Mouse (Mus musculus) spleen, embryonic (tissue): ENCODE results near the gene Adora3.

ENCODE experiments used
- CTCF ChIA-PET: fragments of 350-600 bp; sonication (Branson Sonifier 250); formaldehyde crosslinking; loops from one replicate; lab custom pipeline; 2022; lab: Charles Lee

The Adora3 gene

DNA sequence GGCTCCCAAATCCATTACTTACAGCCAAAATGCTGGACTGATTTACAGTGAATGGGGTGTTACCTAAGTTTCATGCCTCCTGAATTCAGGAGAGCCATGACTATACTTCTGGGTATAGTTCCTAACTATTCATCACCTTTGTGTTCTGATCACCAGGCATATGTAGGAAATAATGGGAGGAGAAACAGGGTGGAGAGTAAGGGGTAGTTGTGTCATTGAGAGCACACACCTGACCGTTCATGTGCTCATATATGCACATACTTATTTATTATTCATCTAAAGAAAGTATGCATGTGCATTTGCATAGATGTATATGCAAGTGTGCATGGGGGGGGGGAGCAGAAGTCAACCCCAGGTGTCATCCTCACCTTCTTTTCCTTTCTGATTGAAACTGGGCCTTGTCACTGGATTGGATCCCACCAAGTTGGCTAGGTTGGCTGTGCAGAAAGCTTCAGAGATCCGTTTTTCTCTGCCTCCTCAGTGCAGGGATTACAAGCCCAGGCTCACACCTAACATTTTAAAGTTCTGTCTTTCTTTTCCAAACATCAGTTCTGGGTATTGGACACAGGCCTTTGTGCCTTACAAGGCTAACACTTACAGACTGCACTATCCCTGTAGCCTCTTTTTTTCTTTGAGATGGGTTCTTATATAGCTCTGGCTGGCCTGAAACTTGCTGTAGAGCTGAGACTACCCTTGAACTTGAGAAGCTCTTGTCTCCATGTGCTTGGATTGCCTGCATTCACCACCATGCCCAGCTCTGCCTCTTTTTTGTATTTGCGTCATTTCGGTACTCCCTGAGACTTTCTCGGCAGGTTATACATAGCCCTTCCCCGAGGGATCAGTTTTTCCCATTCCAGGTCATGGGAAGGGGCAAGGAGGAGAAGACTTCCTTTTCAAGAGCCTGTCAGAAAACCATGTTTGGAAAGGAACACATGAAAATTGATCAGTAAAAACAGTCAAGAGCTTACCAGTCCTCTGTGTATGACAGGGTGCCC lies 3.1 kb downstream of the Adora3 start:
- CTCF ChIA-PET: no interaction called here

- CTCF ChIA-PET: no interaction called here
Measured at GRCm38 (mm10) chr3:105876022-105876421, 5.4 kb downstream of the Adora3 start.

- CTCF ChIA-PET: no interaction called here
Measured at GRCm38 (mm10) chr3:105877252-105877803, 6.7 kb downstream of the Adora3 start.

GRCm38 (mm10) chr3:105877919-105878318 lies 7.3 kb downstream of the Adora3 start:
- CTCF ChIA-PET: interaction anchor here (0.6 kb wide), 1 partner anchor 11 kb away, joined by 4 read pairs; no protein-coding TSS in a partner anchor

GRCm38 (mm10) chr3:105878751-105879150 lies 8.1 kb downstream of the Adora3 start:
- CTCF ChIA-PET: no interaction called here

GRCm38 (mm10) chr3:105880419-105880818 lies 9.8 kb downstream of the Adora3 start:
- CTCF ChIA-PET: no interaction called here

GRCm38 (mm10) chr3:105882105-105882504 lies 11.4 kb downstream of the Adora3 start:
- CTCF ChIA-PET: no interaction called here

DNA sequence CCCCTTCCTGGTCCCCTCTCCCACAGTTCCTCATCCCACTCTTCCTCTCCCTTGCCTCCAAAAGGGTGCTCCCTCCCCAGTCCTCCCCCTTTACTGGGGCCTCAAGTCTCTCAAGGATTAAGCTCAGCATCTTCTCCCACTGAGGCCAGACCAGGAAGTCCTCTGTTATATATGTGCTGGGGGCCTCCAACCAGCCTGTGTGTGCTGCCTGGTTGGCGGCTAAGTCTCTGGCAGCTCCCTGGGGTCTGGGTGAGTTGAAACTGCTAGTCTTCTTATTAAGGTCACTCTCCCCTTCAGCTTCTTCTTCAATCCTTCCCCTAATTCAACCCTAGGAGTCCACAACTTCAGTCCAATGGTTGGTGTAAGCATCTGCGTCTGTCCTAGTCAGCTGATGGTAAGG lies 12.5 kb downstream of the Adora3 start:
- CTCF ChIA-PET: interaction anchor here (1.0 kb wide), 1 partner anchor 75 kb away, joined by 3 read pairs; no protein-coding TSS in a partner anchor

DNA sequence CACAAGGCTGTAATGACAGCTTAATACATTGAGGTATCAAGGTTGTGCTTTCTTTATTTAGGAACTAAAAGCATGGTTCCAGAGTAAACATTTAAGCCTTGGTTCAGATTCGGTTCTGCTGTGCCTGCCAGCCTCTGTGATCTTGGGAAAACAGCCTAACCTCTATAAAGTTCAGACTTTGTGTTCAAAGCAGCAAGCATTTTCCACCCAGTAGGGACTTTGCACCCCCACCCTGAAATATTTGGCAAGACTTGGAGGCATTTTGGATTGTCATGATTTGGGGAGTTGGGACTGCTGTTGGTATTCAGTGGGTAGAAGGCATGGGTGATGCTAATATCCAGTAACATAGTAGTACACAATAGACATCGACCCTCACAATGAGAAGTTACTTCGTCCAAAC lies 18.3 kb downstream of the Adora3 start:
- CTCF ChIA-PET: interaction anchor here (0.7 kb wide), 1 partner anchor 17 kb away, joined by 15 read pairs; no protein-coding TSS in a partner anchor

DNA sequence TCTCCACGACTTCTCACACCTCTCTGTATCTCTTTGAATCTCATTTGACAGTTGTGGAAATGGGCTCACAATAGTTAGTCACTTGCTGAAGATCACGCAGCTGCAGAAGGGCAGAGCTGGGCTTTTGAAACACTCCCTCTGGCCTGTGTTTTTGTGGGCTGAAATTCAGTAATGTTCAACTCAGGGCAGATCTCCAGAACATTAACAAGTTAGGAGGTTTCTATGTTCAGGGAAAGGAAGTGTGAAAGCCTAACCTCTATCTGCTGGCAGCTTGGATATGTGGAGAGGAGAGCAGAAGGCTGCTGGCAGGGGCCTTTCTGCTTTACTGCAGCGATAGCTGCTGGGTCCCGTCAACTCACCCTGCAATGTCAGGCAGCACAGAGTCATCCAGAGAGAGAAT lies 19.6 kb downstream of the Adora3 start:
- CTCF ChIA-PET: no interaction called here

DNA sequence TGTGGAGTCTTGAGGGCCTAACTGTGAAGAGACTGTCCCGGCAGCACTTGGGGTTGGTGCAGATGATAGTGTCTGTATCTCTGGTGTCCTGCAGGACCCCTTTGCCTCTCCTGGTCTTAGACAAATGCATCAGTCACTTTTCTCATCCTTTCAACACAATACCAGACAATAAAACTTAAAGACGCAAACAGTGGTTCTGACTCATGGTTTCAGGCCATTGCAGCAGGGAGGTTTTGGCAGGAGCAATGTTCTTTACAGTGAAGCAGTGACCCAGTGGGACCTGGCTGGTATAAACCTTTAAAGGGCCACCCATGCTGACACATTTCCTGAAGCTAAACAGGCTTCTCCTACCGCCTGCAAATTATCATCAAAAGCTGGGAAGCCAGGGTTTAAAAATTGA lies 20.5 kb downstream of the Adora3 start:
- CTCF ChIA-PET: interaction anchor here (0.6 kb wide), 1 partner anchor 179 kb away, joined by 11 read pairs; no protein-coding TSS in a partner anchor

GRCm38 (mm10) chr3:105891760-105892571 lies 21.3 kb downstream of the Adora3 start:
- CTCF ChIA-PET: interaction anchor here (0.6 to 0.9 kb wide), 3 partner anchors 41 to 180 kb away, joined by 3 to 11 read pairs (median 5); partner anchors contain the start of gene I830077J02Rik

GRCm38 (mm10) chr3:105892572-105893495 lies 22.2 kb downstream of the Adora3 start:
- CTCF ChIA-PET: interaction anchor here (0.9 kb wide), 2 partner anchors 40 to 85 kb away, joined by 3 to 5 read pairs; partner anchors contain the start of gene I830077J02Rik

DNA sequence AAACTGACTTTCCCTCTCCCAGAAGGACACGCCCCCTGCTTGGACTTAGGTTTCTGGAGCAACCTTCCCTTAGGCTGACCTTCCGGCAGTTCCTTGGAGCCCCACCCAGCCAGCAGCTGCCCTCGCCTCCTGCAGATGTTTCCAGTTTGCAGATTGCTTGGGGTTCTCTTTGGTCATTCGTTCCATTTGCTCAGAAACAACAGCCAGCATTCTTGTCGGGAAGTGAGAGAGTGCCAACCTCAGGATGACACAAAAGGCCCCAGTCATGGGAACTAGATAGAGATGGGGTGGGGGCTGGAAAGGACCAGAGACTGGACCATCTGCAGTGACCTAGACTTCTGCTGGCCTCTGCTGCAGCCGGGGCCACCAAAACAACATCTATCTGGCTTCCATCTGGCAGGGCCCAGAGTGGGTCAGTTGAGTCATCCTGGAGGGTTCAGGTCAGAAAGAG lies 23.3 kb downstream of the Adora3 start:
- CTCF ChIA-PET: no interaction called here

- CTCF ChIA-PET: no interaction called here
Measured at GRCm38 (mm10) chr3:105894601-105895592, 24.2 kb downstream of the Adora3 start.

DNA sequence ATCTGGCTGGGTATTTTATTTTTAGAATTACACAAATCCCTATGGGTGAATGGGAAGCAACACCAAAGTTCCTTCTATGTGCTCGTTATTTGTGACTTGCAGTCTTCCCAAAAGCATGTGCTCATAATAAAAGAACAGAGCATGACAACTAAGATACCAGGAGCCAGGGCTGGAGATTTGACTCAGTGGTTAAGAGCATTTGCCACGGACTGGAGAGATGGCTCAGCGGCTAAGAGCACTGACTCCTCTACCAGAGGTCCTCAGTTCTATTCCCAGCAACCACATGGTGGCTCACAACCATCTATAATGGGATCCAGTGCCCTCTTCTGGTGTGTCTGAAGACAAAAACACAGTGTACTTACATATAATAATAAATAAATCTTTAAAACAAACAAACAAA lies 26.2 kb downstream of the Adora3 start:
- CTCF ChIA-PET: interaction anchor here (0.5 kb wide), 1 partner anchor 48 kb away, joined by 3 read pairs; no protein-coding TSS in a partner anchor

DNA sequence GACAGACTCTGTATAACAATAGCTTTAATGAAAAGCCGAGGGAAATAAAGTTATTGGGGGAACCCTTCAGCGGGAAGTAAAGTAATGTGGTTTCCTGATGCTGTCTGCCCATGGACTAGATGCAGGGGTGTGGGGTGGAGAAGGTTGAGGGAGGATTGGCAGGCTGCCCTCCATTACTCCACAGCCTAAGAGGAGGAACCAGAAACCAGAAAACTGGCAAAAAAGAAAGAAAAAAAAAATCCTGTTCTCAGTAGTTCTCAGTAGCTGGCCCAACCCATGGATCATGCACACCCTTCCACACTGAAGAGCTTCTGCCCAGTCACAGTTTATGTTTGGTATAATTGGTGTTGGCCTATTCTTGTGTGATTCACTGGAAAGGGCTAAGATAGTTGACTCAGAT lies 27.7 kb downstream of the Adora3 start:
- CTCF ChIA-PET: interaction anchor here (0.7 kb wide), 1 partner anchor 176 kb away, joined by 19 read pairs; no protein-coding TSS in a partner anchor

DNA sequence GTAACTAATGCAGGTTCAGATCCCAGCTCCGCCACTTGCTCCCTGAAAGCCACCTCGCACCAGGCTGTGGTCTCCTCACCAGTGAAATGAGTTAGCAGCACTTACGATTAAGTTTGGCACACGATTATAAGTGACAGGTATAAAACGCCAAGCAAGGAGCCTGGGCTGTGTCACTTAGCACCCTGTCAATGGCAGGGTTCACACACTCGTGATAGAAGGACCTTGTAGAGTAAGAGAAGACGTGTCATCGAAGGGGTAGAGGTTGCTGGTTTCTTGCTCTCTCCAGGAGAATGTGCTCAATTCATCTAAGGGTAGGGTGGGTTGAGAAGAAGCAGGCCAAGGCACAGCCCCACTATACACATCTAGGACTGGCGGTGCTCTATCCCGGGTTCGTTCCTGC lies 28.2 kb downstream of the Adora3 start:
- CTCF ChIA-PET: interaction anchor here (0.7 kb wide), 1 partner anchor 177 kb away, joined by 19 read pairs; no protein-coding TSS in a partner anchor
